Mouse (Mus musculus): ENCODE results near the gene Csmd2.

- TF ChIP-seq CTCF (IDR thresholded peaks at IDR 0.05; ENCODE audit: low read depth) (no peak), EP300 (optimal IDR thresholded peaks at IDR 0.05) (no peak)
Measured at GRCm38 (mm10) chr4:128594062-128594461, 606.4 kb downstream of the Csmd2 start.
